Mouse (Mus musculus): ENCODE results near the gene Inpp5d.

Inpp5d gene

DNA sequence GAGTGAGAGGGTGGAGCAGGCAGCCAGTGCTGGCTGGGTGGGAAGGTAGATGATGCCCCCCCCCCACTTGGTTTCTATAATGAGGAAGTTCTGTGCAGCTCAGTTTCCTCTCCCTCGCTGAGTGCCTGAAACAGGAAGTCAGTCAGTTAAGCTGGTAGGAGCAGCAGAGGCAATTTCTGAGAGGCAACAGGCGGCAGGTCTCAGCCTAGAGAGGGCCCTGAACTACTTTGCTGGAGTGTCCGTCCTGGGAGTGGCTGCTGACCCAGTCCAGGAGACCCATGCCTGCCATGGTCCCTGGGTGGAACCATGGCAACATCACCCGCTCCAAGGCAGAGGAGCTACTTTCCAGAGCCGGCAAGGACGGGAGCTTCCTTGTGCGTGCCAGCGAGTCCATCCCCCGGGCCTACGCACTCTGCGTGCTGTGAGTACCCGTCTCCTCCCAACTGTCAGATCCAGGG, at the start of gene Inpp5d:
Gene Inpp5d (plus strand): TSS at position 102 of the 458 bp plus-strand sequence.
- no peak for ATAC-seq (ENCODE audit: low TSS enrichment)

DNA sequence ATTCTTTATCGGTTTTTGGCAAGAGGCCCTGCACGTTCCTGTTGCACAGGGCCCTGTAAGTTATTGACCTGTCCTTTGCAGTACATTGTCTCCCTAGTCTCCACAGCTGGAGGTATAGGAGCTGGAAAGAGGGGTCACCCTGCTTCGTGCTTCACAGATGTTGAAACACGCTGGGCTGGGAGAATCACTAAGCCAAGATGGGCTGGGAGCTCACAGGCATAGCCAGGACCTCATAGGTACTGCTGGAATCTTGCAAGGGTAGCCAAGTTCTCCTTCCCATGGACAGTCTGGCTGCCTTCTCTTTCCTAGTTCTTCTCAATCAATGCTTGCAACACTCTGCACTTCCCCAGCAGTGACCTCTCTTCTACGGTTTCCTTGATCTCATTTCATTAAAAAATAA, 46.9 kb upstream of the Inpp5d start:
- no peak for ATAC-seq (ENCODE audit: low TSS enrichment)

- ATAC-seq (ENCODE audit: low TSS enrichment) = no peak
Observed at GRCm38 (mm10) chr1:87573800-87574215, 46.3 kb upstream of the Inpp5d start, which contains the start of gene Ngef. Gene Ngef, minus strand, starts transcription at chr1:87573870.

DNA sequence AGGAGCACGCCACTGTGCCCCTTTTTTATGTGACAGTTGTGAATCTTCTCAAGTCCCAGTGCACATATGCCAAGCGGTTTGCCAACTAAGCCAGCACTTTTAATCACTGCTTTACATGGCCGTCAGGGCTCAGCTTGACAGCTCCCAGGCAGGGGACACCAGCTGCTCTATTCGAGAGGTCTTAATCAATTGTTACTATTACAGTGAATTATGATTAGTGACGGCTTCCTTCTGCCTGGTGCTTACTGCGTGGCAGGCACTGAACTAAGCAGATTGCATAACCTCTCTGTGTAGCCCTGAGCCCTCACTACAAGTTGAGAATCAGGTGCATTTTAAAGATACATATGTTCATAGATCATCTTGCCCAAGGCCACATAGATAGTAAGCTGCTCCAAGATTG, 45.8 kb upstream of the Inpp5d start:
- ATAC-seq (ENCODE audit: low TSS enrichment) = no peak

GRCm38 (mm10) chr1:87574785-87575184, 45.3 kb upstream of the Inpp5d start:
- 0 out of 2 replicates have a peak, but pooled peaks have one; percentile 44 for ATAC-seq (ENCODE audit: low TSS enrichment)

DNA sequence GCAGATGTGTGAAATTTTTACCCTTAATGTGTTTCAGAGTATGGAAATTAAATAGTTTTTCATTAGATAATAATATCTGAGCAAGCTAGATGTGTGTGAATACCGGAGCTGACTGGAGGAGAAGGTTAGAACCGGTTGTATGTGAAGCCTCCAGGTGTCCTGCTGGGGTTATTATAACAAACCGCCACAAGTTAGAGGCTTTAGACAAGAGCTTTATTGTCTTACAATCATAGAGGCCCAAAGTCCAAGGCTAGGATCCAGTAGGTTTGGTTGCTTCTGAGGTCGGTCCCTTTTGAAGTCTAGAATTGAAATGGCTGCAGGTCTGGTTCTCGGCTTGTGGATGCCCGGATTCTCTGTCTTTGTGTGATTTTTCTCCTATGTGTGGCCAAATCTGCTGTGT, 41.1 kb upstream of the Inpp5d start:
- ATAC-seq (ENCODE audit: low TSS enrichment) = no peak

DNA sequence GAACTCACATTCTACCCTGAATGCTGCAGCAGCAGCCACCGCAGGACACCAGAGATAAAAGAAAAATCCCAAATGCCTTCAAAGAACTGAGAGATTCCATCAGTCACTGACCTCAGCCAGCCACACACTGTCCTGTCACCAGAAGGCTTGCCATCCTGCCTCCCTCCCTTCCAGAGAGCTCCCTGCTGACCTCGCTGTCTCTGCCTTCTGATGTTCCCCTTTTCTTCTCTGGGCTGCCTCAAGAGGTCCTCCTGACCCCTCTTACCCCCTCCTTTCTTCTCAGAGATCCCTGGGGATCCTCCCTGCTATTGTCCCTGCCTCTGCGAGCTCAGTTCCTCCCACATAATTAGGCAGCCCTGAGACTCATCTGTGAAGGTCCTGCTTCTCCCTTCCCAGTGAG, 39.3 kb upstream of the Inpp5d start:
- ATAC-seq (ENCODE audit: low TSS enrichment) = no peak

DNA sequence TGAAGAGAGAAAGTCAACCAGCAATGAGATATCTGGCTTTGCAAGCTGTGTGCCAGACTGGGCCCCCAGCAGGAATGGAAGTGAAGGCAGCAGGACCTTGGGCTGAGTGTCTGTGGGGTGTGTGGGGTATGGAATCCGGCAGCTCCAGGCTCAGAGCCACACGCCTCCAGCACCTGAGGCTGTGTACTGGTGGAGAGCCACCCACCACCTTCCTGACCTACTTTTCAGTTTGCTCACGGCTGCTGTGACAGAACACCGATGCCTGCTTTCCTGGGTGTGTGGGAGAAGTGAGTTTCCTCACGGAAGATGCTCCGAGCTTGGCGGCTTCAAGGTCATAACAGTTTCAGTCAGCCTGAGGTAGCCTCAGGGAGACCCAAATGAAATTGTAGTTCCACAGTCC, 30.9 kb upstream of the Inpp5d start:
- peak; percentile 93 for ATAC-seq (ENCODE audit: low TSS enrichment)

GRCm38 (mm10) chr1:87589980-87590379, 30.1 kb upstream of the Inpp5d start:
- no peak for ATAC-seq (ENCODE audit: low TSS enrichment)

DNA sequence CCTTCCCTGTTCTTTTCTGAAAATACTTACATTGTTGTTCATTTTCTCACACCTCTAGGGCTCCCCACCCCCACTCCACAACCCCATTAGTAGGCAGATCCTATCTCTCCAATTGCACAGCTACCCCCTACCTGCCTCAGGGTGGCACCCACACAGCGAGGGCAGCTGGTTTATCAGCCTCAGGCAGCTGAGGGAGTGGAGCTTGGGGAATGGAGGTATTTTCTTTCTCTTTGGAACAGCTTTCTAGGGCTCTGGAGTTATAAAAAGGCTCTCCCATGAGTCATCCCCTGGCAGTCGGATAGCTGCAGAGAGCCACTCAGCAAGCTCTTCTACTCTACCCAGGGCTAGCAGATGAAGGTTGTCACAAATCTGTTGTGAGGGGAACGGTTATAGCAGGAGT, 25.9 kb upstream of the Inpp5d start:
- ATAC-seq (ENCODE audit: low TSS enrichment) = peak; percentile 92

DNA sequence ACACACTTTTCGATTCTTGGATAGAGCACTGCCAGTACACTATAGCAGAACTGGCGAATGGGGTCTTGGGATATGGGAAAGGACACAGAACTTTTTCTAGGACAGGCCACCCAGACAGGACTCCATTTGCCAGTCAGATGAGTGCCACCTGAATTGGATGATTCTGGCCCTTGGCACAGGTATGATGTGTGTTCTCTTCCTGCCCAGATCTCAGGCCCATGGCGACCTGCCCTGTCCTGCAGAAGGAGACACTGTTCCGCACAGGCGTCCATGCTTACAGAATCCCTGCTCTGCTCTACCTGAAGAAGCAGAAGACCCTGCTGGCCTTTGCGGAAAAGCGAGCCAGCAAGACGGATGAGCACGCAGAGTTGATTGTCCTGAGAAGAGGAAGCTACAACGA, 25.4 kb upstream of the Inpp5d start:
- no peak for ATAC-seq (ENCODE audit: low TSS enrichment)

- ATAC-seq (ENCODE audit: low TSS enrichment) = no peak
Observed at GRCm38 (mm10) chr1:87600533-87600932, 19.6 kb upstream of the Inpp5d start.

GRCm38 (mm10) chr1:87601801-87602200, 18.3 kb upstream of the Inpp5d start:
- ATAC-seq (ENCODE audit: low TSS enrichment) = no peak

- peak; percentile 73 for ATAC-seq (ENCODE audit: low TSS enrichment)
Observed at GRCm38 (mm10) chr1:87603389-87603788, 16.7 kb upstream of the Inpp5d start.

GRCm38 (mm10) chr1:87605296-87605695, 14.8 kb upstream of the Inpp5d start:
- ATAC-seq (ENCODE audit: low TSS enrichment) = peak; percentile 51

- peak; percentile 48 for ATAC-seq (ENCODE audit: low TSS enrichment)
Observed at GRCm38 (mm10) chr1:87607385-87608091, 12.6 kb upstream of the Inpp5d start.

- ATAC-seq (ENCODE audit: low TSS enrichment) = no peak
Observed at GRCm38 (mm10) chr1:87608416-87609046, 11.6 kb upstream of the Inpp5d start.

- ATAC-seq (ENCODE audit: low TSS enrichment) = no peak
Observed at GRCm38 (mm10) chr1:87614576-87615295, 5.4 kb upstream of the Inpp5d start.

- ATAC-seq (ENCODE audit: low TSS enrichment) = no peak
Observed at GRCm38 (mm10) chr1:87620693-87621092, 581 bp downstream of the Inpp5d start.

DNA sequence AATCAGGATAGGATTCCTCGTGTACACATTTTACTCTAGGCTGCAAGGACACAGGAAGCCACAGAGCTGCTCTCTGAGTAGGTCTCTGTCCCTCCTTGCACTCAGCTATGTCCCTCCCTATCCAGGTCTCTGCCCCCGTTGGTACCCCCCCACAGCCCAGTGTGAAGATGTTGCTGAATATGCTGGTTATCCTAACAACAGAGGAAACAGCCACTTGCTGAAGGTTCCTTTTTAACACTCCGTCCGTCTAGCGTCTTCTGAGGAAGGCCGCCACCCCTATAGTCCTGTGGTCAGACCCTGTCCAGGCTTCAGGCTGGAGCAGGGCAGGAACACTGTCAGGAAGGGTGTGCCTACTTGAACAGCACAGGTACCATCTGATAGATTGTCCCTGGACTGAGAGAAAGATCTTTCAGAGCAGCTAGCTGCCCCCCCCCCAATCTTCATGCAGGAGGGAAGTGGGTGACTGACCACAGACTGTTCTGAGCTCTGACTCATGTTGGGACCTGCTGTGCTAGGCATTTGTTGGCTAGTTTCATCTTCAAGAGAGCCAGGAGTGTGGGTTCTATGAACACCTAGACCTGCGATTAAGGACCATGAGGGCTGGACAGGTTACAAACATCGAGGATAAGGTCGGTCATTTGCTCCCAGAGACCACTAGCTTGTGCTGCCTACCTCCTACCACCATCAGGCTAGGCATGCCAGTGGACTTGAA, 1.2 kb downstream of the Inpp5d start:
- ATAC-seq (ENCODE audit: low TSS enrichment) = peak; percentile 29; the same call in 1 of the 2 replicates

DNA sequence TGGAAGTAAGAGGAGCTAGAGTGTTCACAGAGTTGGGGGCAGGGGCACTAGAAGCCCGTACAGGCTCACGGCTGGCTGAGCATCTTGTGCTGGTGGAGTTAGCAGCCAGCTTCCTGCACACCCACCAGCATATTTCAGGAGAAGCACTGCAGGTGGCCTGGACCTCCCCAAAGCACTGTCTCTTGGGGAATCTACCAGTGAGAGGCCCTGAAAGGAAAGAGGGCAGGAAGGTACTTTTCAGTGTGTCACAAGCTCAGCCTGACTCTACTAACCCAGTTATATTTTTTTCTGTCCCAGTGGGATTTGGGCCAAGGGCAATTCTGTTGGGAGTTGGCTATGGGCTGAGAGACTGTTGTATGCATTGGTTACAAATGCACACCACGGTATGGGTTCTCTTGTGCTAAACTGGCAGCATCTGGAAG, 1.8 kb downstream of the Inpp5d start:
- peak; percentile 93 for ATAC-seq (ENCODE audit: low TSS enrichment)
